Mouse (Mus musculus) heart, postnatal 0 days (tissue): ENCODE results near the gene 2410004P03Rik. TPM values are rescaled to one million over a fixed set of nuclear protein-coding genes. Genes with fewer than 3 reads are reported as not detected.

Source experiments
- ATAC-seq: fragments of 200-750 bp; cut with Nextera tagmentation; 2 replicates; pipeline ENCODE4 v1.8.0; 2017; ENCODE audit warnings: low read depth, moderate number of reproducible peaks, moderate library complexity; ENCODE audit not compliant: insufficient read depth
- DNase-seq: peaks from one replicate; pipeline ENCODE4 v3.0.0-alpha.2; 2016; ENCODE audit warnings: low spot score
- H3K27ac ChIP-seq: fragments of 300-500 bp; sonication (generic); 2 replicates; pipeline ENCODE4 v1.5.1; 2014; ENCODE audit warnings: low read depth, mild to moderate bottlenecking
- H3K27me3 ChIP-seq: fragments of 300-500 bp; sonication (generic); 2 replicates; pipeline ENCODE4 v1.6.1; 2014; ENCODE audit warnings: low read length, mixed read lengths; ENCODE audit not compliant: control insufficient read depth, insufficient read depth
- H3K36me3 ChIP-seq: fragments of 300-500 bp; sonication (generic); replicated peaks from 2 replicates; pipeline ENCODE4 v1.6.1; 2014; ENCODE audit warnings: low read length, mixed read lengths; ENCODE audit not compliant: control insufficient read depth, insufficient read depth
- H3K4me1 ChIP-seq: fragments of 300-500 bp; sonication (generic); 2 replicates; pipeline ENCODE4 v1.6.1; 2014; ENCODE audit warnings: antibody characterized with exemption; ENCODE audit not compliant: control insufficient read depth, insufficient read depth
- H3K4me2 ChIP-seq: fragments of 300-500 bp; sonication (generic); 2 replicates; pipeline ENCODE4 v1.6.1; 2014; ENCODE audit warnings: low read depth, mild to moderate bottlenecking, low read length, moderate library complexity
- H3K4me3 ChIP-seq: fragments of 300-500 bp; sonication (generic); 2 replicates; pipeline ENCODE4 v1.5.1; 2014; ENCODE audit warnings: low read depth, low read length
- H3K9ac ChIP-seq: fragments of 300-500 bp; sonication (generic); replicated peaks from 2 replicates; pipeline ENCODE4 v1.6.1; 2014; ENCODE audit warnings: low read depth, low read length, mixed read lengths
- H3K9me3 ChIP-seq: fragments of 300-500 bp; sonication (generic); replicated peaks from 2 replicates; pipeline ENCODE4 v1.6.1; 2016; ENCODE audit warnings: low read length; ENCODE audit not compliant: control insufficient read depth
- CTCF ChIP-seq: IDR thresholded peaks from 2 replicates; pipeline ENCODE4 v1.5.1; 2016; ENCODE audit warnings: antibody characterized with exemption, control low read depth, low read depth
- EP300 ChIP-seq: IDR thresholded peaks from 2 replicates; pipeline ENCODE4 v1.6.1; 2016; ENCODE audit warnings: antibody characterized with exemption, low read depth
- WGBS: fragments of 180-500 bp; shearing (Covaris S2); extraction: QIAGEN DNeasy Blood & Tissue Kit; methylation state at CpG from one replicate; pipeline ENCODE4 v1.1.7; 2014; 5-methylcytosine and 5-hydroxymethylcytosine counted together
- polyA plus RNA-seq: library from polyadenylated mRNA; unstranded; fragments of >200 nt; fragmentation: Nextera tagmentation; extraction: Ambion mirVana; gene quantifications from 2 replicates; pipeline ENCODE4 v1.2.1, GENCODE M21; 2015
- total RNA-seq: library from RNA; depleted of rRNA; stranded (reverse); fragments of >200 nt; gene quantifications from 2 replicates; pipeline ENCODE4 v1.2.3, GENCODE M21; 2014; ENCODE audit warnings: low replicate concordance; rRNA removed

Gene 2410004P03Rik
- total RNA-seq, result not detected in 2 replicates
- polyA plus RNA-seq, result 0.20 and 0.38 TPM in 2 replicates

DNA sequence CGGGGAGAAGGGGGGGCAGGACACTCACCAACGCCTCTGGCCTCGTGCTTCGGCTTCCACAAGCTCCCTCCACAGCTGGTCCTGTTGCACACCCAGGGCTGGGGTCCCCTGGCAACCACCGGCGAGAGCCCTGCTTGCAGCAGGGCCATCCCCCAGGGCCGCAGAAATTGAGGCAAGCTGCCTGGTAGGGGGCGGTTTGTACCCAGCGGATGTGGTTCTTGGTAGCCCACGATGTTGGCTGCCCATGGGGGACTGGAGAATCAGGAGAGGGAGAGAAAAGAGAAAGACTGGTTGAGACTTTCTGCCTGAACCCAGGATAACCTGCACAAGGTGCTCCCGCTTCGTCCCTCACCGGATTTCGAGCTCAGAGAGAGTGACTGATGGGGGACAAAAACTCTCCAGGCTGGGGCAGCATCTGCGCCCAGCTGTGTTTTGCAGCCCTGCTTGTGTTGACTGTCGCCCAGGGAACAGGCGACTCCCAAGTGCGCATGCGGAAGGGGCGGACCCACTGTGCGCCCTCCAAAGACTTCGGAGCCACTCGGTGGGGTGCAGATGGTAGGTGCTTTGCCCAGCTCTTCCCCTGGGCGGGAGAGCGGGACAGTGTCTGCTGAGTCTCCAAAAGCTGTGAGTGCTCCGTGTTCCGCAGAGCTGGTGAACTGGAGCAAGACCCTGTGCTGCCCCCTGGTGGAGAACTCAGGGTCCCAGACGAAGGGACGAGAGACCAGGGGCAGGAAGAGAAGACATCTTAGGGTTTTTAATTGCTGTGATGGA lies at the start of gene 2410004P03Rik:
2410004P03Rik (minus strand) TSS at position 628 of the 771 bp plus-strand sequence.
- Histone ChIP-seq H3K36me3 (no peaks in the 10 kb centered on the region), H3K9me3 (no peaks in the 10 kb centered on the region; the same call in 1 of the 2 replicates), H3K9ac (no peak within 1 kb of the TSS), H3K4me1 (no peaks in the 10 kb centered on the region), H3K4me3 (peak within 1 kb of the TSS; percentile 46), H3K27ac (no peak within 1 kb of the TSS), H3K4me2 (peak within 1 kb of the TSS; percentile 67), H3K27me3 (no peaks in the 10 kb centered on the region)
- TF ChIP-seq CTCF (peak; percentile 84), EP300 (no peak)
- ATAC-seq, result peak; percentile 65
- WGBS, result 7% methylated on average over 28 of the region's 29 CpGs
- peak; percentile 49 for DNase-seq

DNA sequence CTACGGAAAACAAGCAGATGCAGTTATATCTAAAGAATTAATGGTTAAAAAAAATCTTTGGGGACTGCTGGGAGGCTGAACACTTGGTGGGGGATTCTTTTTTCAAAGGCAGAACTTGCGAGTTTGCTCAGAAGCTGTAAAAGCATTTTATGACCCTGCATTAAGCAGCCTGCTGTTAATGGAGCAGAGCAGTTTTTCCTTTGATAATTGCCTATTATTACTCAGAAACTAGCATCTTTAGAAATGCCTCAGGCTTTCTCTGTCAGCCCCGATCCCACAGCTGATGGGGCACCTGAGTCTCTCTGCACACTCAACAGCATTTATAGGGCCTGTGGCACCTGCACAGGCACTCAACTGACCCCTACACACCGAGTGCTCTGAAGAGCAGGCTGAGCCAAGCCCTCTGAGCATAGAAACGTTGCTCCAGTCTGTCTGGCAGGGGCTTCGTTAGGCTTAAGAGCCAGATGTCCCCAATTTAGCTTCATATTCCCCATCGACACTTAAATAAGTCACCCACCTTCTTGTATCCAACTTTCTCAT lies 49.7 kb upstream of the 2410004P03Rik start:
- Histone ChIP-seq H3K4me1 (no peaks in the 10 kb centered on the region), H3K4me3 (no peak overlapping the region), H3K9me3 (no peaks in the 10 kb centered on the region), H3K27ac (no peak overlapping the region), H3K9ac (no peak overlapping the region), H3K36me3 (no peaks in the 10 kb centered on the region), H3K4me2 (no peak overlapping the region), H3K27me3 (no peaks in the 10 kb centered on the region)
- DNase-seq (no peak), ATAC-seq (no peak)
- WGBS, result 58% methylated on average over 7 of the region's 7 CpGs
- TF ChIP-seq CTCF (no peak), EP300 (no peak)

DNA sequence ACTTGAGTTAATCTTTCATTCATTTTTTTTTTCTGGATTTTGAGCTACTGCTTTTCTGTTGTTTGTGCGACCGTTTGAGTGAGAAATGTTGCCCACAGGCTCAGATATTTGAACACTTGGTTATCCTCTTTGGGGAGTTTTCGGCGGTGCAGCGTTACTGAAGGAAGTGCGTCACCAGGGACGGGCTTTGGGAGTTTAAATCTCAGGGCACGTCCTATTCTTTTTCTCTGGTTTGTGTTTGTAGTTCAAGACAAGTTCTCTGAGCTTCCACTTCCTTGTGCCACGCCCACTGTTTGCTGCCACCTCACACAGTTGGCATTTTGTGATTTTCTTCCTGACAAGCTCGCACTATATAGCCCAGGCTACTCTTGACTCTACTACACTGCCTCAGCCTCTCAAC lies 47.0 kb upstream of the 2410004P03Rik start:
- no peaks in the 10 kb centered on the region for H3K4me1 ChIP-seq
- H3K36me3 ChIP-seq, result no peaks in the 10 kb centered on the region
- no peak for ATAC-seq
- H3K9me3 ChIP-seq, result no peaks in the 10 kb centered on the region
- H3K27me3 ChIP-seq, result no peaks in the 10 kb centered on the region
- TF ChIP-seq CTCF (no peak), EP300 (no peak)
- WGBS, result 72% methylated on average over 10 of the region's 10 CpGs
- no peak overlapping the region for H3K9ac ChIP-seq
- H3K4me2 ChIP-seq, result no peak overlapping the region
- H3K4me3 ChIP-seq, result no peak overlapping the region
- H3K27ac ChIP-seq, result no peak overlapping the region
- no peak for DNase-seq

DNA sequence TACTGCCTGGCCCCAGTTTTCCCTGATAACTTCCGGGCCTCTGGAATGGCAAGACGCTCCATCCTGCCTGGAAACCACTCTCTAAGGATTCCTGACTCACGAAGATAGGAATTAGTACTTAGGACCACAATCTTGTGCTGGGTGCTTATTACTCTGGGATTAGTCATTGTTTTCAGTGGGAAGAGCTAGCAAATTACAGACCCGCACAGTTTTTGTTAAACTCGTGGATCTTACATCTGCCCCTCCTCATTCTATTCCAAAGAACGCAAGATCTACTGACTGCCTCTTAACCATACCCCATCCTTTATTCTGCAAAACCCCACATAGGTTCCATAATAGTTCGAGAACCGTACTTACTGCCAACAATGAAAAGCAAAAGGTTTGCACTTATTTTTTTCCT lies 45.6 kb upstream of the 2410004P03Rik start:
- ATAC-seq (no peak), DNase-seq (no peak)
- H3K4me1 ChIP-seq, result no peaks in the 10 kb centered on the region
- TF ChIP-seq EP300 (no peak), CTCF (no peak)
- no peak overlapping the region for H3K27ac ChIP-seq
- no peaks in the 10 kb centered on the region for H3K27me3 ChIP-seq
- 74% methylated on average over 8 of the region's 8 CpGs for WGBS
- no peaks in the 10 kb centered on the region for H3K36me3 ChIP-seq
- H3K9ac ChIP-seq, result no peak overlapping the region
- no peak overlapping the region for H3K4me3 ChIP-seq
- no peak overlapping the region for H3K4me2 ChIP-seq
- H3K9me3 ChIP-seq, result no peaks in the 10 kb centered on the region

DNA sequence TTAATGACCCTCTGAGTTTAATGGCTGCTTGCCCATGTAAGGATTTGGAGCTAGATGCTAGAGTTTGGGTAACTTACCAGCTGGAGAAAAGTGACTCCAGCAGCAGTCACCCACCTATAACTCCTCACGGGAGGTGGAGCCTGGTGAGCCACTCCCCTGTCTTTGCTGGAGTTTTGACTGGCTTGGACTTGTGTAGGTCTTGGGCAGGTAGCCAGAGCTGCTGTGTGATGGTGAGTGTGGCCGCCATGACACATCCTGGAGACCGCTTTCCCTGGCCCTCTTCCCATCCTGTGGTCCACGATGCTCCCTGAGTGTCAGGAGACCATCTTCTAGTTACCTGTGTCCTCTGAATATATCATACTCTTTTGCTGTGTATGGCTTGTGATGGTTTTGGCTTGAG lies 44.2 kb upstream of the 2410004P03Rik start:
- H3K9me3 ChIP-seq, result no peaks in the 10 kb centered on the region
- WGBS, result 77% methylated on average over 4 of the region's 4 CpGs
- DNase-seq (no peak), ATAC-seq (no peak)
- H3K4me3 ChIP-seq, result no peak overlapping the region
- no peaks in the 10 kb centered on the region for H3K36me3 ChIP-seq
- H3K4me2 ChIP-seq, result no peak overlapping the region
- no peaks in the 10 kb centered on the region for H3K27me3 ChIP-seq
- TF ChIP-seq CTCF, result no peak
- no peak for TF ChIP-seq EP300
- H3K9ac ChIP-seq, result no peak overlapping the region
- no peaks in the 10 kb centered on the region for H3K4me1 ChIP-seq
- no peak overlapping the region for H3K27ac ChIP-seq
